Mouse (Mus musculus) spleen, adult 2 months (tissue): ENCODE measurements around the gene Rln3. TPM values are rescaled to one million over a fixed set of nuclear protein-coding genes. Genes with fewer than 3 reads are reported as not detected.

Experiments used
- DNase-seq, 2 experiments: peaks; one replicate each; pipeline versions ENCODE4 v3.0.0 to v3.0.0-alpha.2; 2012 to 2021; ENCODE audit warnings: low spot score in 2 of 2, low read depth in 1 of 2
- H3K27ac ChIP-seq: fragments of 200-500 bp; 2 replicates; pipeline ENCODE4 v1.5.1; 2012; ENCODE audit warnings: low read length, inconsistent platforms; ENCODE audit not compliant: insufficient read depth
- H3K27me3 ChIP-seq: fragments of 200-500 bp; 2 replicates; pipeline ENCODE4 v1.6.1; 2012; ENCODE audit warnings: mild to moderate bottlenecking, moderate library complexity, low read length, inconsistent platforms; ENCODE audit not compliant: control insufficient read depth, insufficient read depth
- H3K36me3 ChIP-seq: fragments of 200-500 bp; 2 replicates; pipeline ENCODE4 v1.6.1; 2012; ENCODE audit warnings: mild to moderate bottlenecking, low read length, inconsistent platforms; ENCODE audit not compliant: control insufficient read depth, insufficient read depth
- H3K4me1 ChIP-seq: fragments of 200-500 bp; 2 replicates; pipeline ENCODE4 v1.6.1; 2011; ENCODE audit warnings: inconsistent platforms; ENCODE audit not compliant: control insufficient read depth, insufficient read depth, insufficient read length
- H3K4me3 ChIP-seq: fragments of 200-500 bp; 2 replicates; pipeline ENCODE4 v1.5.1; 2011; ENCODE audit warnings: mild to moderate bottlenecking, inconsistent platforms; ENCODE audit not compliant: insufficient read depth, insufficient read length; ENCODE audit errors: extremely low read depth
- CTCF ChIP-seq: fragments of 200-500 bp; IDR thresholded peaks from 2 replicates; pipeline ENCODE4 v1.5.1; 2011; ENCODE audit warnings: mild to moderate bottlenecking, inconsistent platforms; ENCODE audit not compliant: insufficient read depth, insufficient read length, insufficient replicate concordance; ENCODE audit errors: extremely low read depth
- POLR2A ChIP-seq: fragments of 200-500 bp; IDR thresholded peaks from 2 replicates; pipeline ENCODE4 v1.6.1; 2011; ENCODE audit warnings: low read depth, low read length, inconsistent platforms
- WGBS: fragments of 180-500 bp; shearing (Covaris S2); methylation state at CpG from one replicate; pipeline ENCODE4 v1.1.7; 2018; 5-methylcytosine and 5-hydroxymethylcytosine counted together
- polyA plus RNA-seq: library from polyadenylated mRNA; depleted of rRNA; stranded (reverse); fragments of >200 nt; gene quantifications from 2 replicates; pipeline ENCODE4 v1.2.3, GENCODE M21; 2012

Rln3 gene
- polyA plus RNA-seq, 1 experiment = 3.8 TPM

GRCm38 (mm10) chr8:84004533-84005201 is 40.1 kb downstream of the Rln3 start:
- H3K4me1 ChIP-seq = peaks cover 7% of the 10 kb centered on the region
- H3K27me3 ChIP-seq = no peaks in the 10 kb centered on the region
- TF ChIP-seq CTCF (no peak), POLR2A (no peak)
- H3K27ac ChIP-seq = peak overlapping the region; percentile 88
- no peaks in the 10 kb centered on the region for H3K36me3 ChIP-seq
- WGBS = 2% methylated on average over 30 of the region's 30 CpGs
- H3K4me3 ChIP-seq = peak overlapping the region; percentile 57
- DNase-seq = peak; percentile 96 to 97

DNA sequence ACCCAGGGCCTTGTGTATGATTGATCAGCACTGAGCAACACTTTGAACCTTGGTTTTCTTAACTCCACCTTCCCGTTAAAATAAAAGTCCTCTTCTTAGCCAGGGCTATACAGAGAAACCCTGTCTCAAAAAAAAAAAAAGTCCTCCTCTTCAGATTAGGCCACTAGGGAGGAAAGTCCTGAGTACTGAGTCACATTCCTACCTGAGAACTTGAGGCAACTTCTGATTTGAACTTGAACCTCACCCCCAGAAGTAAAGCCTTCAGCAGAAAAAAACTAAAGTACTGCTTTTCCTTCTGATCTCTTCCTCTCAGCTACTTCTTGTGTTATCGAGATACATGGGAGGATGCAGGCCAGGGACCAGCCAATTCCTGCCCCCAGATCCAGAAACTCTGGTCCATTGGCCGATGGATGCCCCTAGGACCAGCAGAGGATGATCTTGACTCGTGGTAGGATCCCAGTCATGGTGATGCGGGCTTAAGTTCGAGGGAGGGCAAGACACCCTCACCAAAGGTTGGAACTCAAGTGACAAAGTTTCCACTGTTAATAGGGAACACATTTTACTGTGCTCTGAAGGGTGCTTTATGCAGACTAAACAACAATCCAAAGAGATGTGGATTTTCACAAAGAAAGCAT is 41.1 kb downstream of the Rln3 start:
- Histone ChIP-seq H3K4me3 (no peak overlapping the region), H3K36me3 (peaks cover 2% of the 10 kb centered on the region; the same call in 1 of the 2 replicates), H3K4me1 (peaks cover 10% of the 10 kb centered on the region), H3K27ac (no peak overlapping the region), H3K27me3 (no peaks in the 10 kb centered on the region)
- WGBS = 72% methylated on average over 6 of the region's 6 CpGs
- no peak for TF ChIP-seq CTCF
- TF ChIP-seq POLR2A = no peak
- no peak for DNase-seq

DNA sequence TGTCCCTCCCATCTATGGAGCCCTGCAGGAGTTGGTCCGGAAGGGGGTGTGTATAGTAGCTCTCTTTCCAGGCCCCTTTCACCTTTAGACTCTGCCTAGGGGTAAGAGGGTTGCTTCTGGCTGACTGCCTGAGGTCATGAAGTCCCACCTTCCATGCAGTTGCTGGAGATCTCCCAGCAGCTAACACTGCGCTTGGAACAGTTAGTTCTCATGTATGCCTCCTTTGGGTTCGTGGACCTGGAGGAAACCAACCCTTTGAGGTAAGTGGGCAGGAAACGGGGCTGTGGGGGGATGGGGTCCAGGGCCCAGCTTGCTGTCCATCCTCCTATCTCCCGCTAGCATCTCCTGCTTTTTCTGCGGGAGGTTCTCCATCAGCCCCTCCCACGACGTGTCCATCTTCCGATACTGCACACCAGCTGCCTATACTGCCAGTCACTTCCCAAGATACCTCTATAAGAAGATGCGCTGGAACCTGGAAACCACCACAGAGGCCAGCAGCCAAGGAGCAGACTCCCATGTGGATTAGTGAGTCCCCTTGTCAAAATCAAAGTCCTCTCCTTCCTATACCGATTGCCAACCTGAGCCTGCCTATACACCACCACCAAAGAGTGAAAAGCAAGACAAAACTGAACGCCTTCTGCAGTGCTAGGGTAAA is 41.7 kb downstream of the Rln3 start:
- Histone ChIP-seq H3K36me3 (peaks cover 2% of the 10 kb centered on the region; the same call in 1 of the 2 replicates), H3K4me3 (no peak overlapping the region), H3K27me3 (no peaks in the 10 kb centered on the region), H3K4me1 (peaks cover 11% of the 10 kb centered on the region), H3K27ac (no peak overlapping the region)
- TF ChIP-seq CTCF (no peak), POLR2A (no peak)
- 82% methylated on average over 12 of the region's 12 CpGs for WGBS
- no peak for DNase-seq

DNA sequence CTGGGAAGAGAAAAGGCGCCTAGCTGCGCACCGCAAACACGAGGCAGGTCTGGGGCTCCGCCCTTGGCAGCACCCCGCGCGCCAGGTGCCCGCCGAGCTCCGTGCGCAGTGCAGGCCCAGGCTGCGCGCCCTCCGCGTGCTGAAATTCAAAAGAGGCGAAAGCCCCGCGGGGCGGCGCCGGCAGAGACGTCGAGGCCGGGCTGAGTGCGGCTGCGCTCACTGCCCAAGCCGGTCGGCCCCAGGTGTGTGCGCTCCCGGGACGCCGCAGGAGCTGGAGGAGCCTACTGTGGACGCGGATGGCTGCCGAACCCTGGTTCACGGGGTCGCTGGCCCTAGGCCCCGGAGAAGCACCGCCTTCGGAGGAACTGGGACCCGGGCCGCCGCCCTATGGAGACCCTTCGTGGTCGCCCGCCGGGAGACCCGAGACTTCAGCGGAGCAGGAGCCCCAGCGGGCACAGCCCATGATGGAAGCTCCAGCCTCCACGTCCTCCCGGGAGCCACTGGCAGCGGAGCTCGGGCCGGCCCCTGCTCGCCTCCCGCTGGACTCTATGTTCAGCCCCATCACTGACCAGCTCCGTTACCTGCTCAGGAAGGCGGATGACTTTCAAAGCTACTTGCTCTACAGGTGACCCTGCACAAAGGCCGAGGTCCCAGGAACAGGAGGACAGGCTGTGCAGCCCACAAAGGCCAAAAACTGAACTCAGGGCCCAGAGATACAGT is 43.4 kb downstream of the Rln3 start, which contains the start of gene 1700067K01Rik:
Gene 1700067K01Rik (plus strand): TSS at position 222 of the 720 bp plus-strand sequence.
- H3K4me3 ChIP-seq = no peak within 1 kb of the TSS
- no peak for DNase-seq
- H3K27me3 ChIP-seq = 0 out of 2 replicates have a peak, but pooled peaks cover 1% of the 10 kb centered on the region
- 96% methylated on average over 61 of the region's 61 CpGs for WGBS
- H3K4me1 ChIP-seq = peaks cover 11% of the 10 kb centered on the region
- no peak within 1 kb of the TSS for H3K27ac ChIP-seq
- H3K36me3 ChIP-seq = peaks cover 2% of the 10 kb centered on the region; the same call in 1 of the 2 replicates
- no peak for TF ChIP-seq CTCF
- no peak for TF ChIP-seq POLR2A

GRCm38 (mm10) chr8:83999825-84000224 is 45.0 kb downstream of the Rln3 start:
- Histone ChIP-seq H3K4me3 (no peak overlapping the region), H3K4me1 (peaks cover 8% of the 10 kb centered on the region), H3K27me3 (0 out of 2 replicates have a peak, but pooled peaks cover 1% of the 10 kb centered on the region), H3K27ac (no peak overlapping the region), H3K36me3 (peaks cover 2% of the 10 kb centered on the region; the same call in 1 of the 2 replicates)
- DNase-seq = no peak
- 93% methylated on average over 2 of the region's 2 CpGs for WGBS
- no peak for TF ChIP-seq CTCF

DNA sequence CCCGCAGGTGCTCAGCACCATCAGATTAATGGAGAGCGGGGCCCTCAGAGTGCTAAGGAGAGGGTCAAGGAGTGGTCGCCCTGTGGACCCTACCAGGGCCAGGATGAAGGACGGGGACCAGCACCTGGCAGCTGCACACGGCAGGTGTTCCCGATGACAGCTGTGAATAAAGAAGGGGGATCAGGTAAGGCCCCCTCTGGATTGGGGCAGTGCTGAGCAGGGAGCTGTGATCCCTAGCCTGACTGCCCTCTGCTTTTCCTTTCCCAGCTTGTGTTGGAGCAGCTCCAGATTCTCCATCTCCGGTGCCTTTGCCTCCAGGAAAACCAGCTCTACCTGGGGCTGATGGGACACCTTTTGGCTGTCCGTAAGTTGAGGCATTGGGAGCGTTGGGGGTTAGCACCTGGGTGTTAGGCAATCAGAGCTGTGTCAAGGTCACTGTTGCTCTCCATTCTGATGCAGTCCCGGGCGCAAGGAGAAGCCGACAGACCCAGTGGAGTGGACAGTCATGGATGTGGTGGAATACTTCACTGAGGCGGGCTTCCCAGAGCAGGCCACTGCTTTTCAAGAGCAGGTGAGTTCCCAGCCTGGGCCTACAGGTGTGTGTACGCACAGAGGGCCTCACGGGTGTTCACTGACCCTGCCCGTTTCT is 45.6 kb downstream of the Rln3 start:
- no peak for DNase-seq
- Histone ChIP-seq H3K4me3 (peak overlapping the region; percentile 66), H3K27me3 (0 out of 2 replicates have a peak, but pooled peaks cover 1% of the 10 kb centered on the region), H3K4me1 (peaks cover 6% of the 10 kb centered on the region; the same call in 1 of the 2 replicates), H3K36me3 (peaks cover 2% of the 10 kb centered on the region; the same call in 1 of the 2 replicates), H3K27ac (no peak overlapping the region)
- TF ChIP-seq CTCF (no peak), POLR2A (no peak)
- 85% methylated on average over 16 of the region's 16 CpGs for WGBS
